Mouse (Mus musculus): ENCODE results near the gene Aff1. TPM values are rescaled to one million over a fixed set of nuclear protein-coding genes. Genes with fewer than 3 reads are reported as not detected.

Aff1 gene
- total and polyA plus RNA-seq, 3 experiments, result 16.6 to 152 (median 51.3) TPM

DNA sequence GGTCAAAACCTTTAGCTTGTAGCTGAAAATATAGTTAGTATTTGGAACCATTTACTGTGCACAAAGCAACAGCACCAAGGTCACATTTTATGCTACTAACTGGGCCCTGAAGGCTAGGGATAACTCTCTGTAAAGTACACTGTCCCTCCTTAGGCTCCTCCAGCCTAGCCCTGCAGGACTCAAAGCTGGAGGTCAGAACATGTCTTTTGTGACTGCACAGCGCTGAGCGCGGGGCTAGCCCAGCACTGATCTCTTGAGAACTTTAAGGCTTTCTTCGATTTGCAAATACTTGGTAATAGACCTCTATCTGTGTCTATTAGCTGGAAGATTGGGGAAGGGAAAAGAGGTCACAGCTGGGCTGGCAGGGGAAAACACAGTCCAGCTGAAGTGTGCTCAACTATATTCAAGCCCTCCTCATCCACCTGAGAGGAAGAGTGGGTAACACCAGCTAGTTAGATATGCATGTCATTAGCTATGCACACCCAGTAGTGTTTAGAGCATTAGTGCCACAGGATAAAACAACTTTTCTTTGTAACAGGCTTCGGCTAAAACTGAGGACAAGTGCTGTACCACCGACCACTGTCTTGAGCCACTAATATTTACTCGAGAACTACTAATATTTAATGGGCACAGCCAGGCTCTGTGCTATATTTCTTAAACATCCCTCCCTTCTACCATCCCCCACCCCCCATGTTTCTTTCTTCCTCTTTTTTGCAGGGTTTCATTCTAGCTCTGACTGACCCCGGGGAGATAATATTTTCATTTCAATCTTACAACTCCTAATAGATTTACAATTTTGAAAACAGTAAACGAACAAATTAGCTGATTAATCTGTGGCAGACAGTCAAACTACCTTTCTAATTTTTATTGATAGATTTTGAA is 33.3 kb downstream of the Aff1 start:
- Histone ChIP-seq H3K36me3 (replicated peaks) (no peaks in the 10 kb centered on the region), H3K4me1 (ENCODE audit: insufficient read depth, low read depth, low read length) (peaks cover 22% of the 10 kb centered on the region), H3K4me3 (ENCODE audit: low read depth, low read length) (no peak overlapping the region), H3K9me3 (replicated peaks) (no peaks in the 10 kb centered on the region), H3K27me3 (ENCODE audit: insufficient read depth, low read length) (peaks cover 30% of the 10 kb centered on the region)
- no peak for TF ChIP-seq CTCF (IDR thresholded peaks at IDR 0.05; ENCODE audit: low read depth, low read length)
- TF ChIP-seq GATA1 (IDR thresholded peaks at IDR 0.05; ENCODE audit: borderline replicate concordance, low read length), result no peak
- no peak for TF ChIP-seq TAL1 (conservative IDR thresholded peaks at IDR 0.05; ENCODE audit: low read depth, low read length)
- no peak for TF ChIP-seq GATA2 (IDR thresholded peaks at IDR 0.05; ENCODE audit: borderline replicate concordance, low read depth, low read length)
- no peak for TF ChIP-seq POLR2AphosphoS5 (IDR thresholded peaks at IDR 0.05; ENCODE audit: insufficient replicate concordance, low read depth, low read length)
- ATAC-seq (ENCODE audit: extremely low read depth, insufficient number of reproducible peaks, low FRiP score, poor library complexity, severe bottlenecking), result peak; percentile 60
- no peak for DNase-seq (ENCODE audit: low spot score)

DNA sequence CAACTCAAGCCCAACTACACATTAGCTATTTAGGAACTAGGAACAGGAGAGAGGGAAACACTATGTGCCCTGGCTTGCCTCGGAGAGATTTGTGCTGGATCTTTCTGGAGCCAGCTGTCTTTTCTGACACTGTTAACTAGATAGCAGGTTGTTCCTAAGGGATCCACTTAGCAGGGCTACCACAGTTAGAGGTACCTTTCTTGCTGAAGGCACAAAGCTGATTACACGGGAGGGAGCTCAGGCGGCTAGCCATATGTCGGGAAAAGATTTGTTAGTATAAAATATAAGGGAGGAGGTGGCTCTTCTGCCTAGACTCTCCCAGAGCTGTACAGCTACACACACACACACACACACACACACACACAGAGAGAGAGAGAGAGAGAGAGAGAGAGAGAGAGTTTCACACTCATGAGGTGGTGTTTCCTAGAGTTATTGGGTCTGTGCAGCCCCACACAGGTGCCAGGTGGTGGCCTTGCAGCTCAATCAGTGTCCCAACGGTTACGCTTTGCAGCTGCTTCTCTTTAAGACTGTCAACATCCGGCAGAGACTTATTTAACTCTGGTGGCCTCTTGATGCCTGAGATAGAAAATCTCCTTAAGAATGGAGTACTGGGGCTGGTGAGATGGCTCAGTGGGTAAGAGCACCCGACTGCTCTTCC is 34.2 kb downstream of the Aff1 start:
- no peak for ATAC-seq (ENCODE audit: extremely low read depth, insufficient number of reproducible peaks, low FRiP score, poor library complexity, severe bottlenecking)
- peaks cover 26% of the 10 kb centered on the region for H3K4me1 ChIP-seq (ENCODE audit: insufficient read depth, low read depth, low read length)

DNA sequence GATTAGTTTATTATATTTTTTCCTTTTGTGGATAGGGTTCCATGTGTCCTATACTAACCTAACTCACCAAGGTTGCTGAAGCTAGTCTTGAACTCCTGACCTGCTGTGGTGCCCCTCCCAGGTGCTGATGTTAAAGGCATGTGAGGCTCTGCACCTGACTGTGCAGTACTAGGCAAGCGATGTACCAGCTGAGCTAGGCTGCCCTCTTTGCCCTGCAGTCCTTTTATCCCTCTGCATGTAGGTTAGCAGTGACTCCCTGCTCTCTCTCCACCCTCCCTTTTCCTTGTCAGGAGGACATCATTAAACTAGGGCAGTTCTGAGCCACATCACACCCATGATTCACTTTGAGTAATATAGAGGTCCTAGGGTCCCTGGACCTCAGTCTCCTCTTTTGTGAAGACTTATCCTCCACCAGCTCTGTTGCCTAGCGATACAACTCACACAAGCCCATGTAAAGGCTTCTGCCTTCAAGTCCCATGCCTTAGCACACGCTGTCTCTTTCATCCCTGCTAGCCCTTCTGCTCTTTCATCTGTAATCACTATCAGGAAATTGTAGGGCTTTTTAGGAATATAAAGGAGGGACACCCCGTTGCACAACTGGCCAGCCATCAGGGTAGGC is 35.7 kb downstream of the Aff1 start:
- H3K4me1 ChIP-seq (ENCODE audit: insufficient read depth, low read depth, low read length), result peaks cover 32% of the 10 kb centered on the region
- H3K27me3 ChIP-seq (ENCODE audit: insufficient read depth, low read length), result peaks cover 28% of the 10 kb centered on the region
- no peak overlapping the region for H3K4me3 ChIP-seq (ENCODE audit: low read depth, low read length)
- no peak for DNase-seq (ENCODE audit: low spot score)
- TF ChIP-seq CTCF (IDR thresholded peaks at IDR 0.05; ENCODE audit: low read depth, low read length) (no peak), GATA1 (IDR thresholded peaks at IDR 0.05; ENCODE audit: borderline replicate concordance, low read length) (no peak), TAL1 (conservative IDR thresholded peaks at IDR 0.05; ENCODE audit: low read depth, low read length) (no peak), POLR2AphosphoS5 (IDR thresholded peaks at IDR 0.05; ENCODE audit: insufficient replicate concordance, low read depth, low read length) (no peak), GATA2 (IDR thresholded peaks at IDR 0.05; ENCODE audit: borderline replicate concordance, low read depth, low read length) (no peak)
- no peaks in the 10 kb centered on the region for H3K36me3 ChIP-seq (replicated peaks)
- no peak for ATAC-seq (ENCODE audit: extremely low read depth, insufficient number of reproducible peaks, low FRiP score, poor library complexity, severe bottlenecking)
- H3K9me3 ChIP-seq (replicated peaks), result no peaks in the 10 kb centered on the region

More for the DNA sequence above, 34.2 kb downstream of the Aff1 start:
- DNase-seq (ENCODE audit: low spot score), result no peak
- H3K27me3 ChIP-seq (ENCODE audit: insufficient read depth, low read length), result peaks cover 33% of the 10 kb centered on the region
- no peaks in the 10 kb centered on the region for H3K9me3 ChIP-seq (replicated peaks)
- H3K36me3 ChIP-seq (replicated peaks), result no peaks in the 10 kb centered on the region
- no peak overlapping the region for H3K4me3 ChIP-seq (ENCODE audit: low read depth, low read length)
- TF ChIP-seq POLR2AphosphoS5 (IDR thresholded peaks at IDR 0.05; ENCODE audit: insufficient replicate concordance, low read depth, low read length), result no peak
- no peak for TF ChIP-seq TAL1 (conservative IDR thresholded peaks at IDR 0.05; ENCODE audit: low read depth, low read length)
- no peak for TF ChIP-seq GATA1 (IDR thresholded peaks at IDR 0.05; ENCODE audit: borderline replicate concordance, low read length)
- no peak for TF ChIP-seq CTCF (IDR thresholded peaks at IDR 0.05; ENCODE audit: low read depth, low read length)
- TF ChIP-seq GATA2 (IDR thresholded peaks at IDR 0.05; ENCODE audit: borderline replicate concordance, low read depth, low read length), result no peak

DNA sequence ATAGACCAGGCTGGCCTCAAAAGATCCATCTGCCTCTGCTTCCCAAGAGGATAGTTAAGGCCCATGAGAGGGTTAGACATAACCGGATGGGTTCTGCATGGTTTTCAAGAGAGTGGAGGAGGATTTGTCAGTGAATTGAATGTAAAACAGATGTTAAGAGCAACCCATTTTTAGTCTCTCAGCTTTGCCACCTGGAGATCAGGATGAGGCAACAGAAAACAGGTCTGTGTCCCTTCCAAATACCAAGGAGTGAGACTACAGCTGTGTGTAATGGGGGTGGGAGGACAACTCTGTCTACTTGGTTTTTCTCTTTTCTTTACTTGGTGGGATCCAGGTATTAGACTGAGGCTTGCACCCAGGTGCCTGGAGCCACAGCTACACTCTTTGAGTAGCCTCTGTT is 37.1 kb downstream of the Aff1 start:
- TF ChIP-seq GATA1 (IDR thresholded peaks at IDR 0.05; ENCODE audit: borderline replicate concordance, low read length) (no peak), CTCF (IDR thresholded peaks at IDR 0.05; ENCODE audit: low read depth, low read length) (no peak), GATA2 (IDR thresholded peaks at IDR 0.05; ENCODE audit: borderline replicate concordance, low read depth, low read length) (no peak), POLR2AphosphoS5 (IDR thresholded peaks at IDR 0.05; ENCODE audit: insufficient replicate concordance, low read depth, low read length) (no peak), TAL1 (conservative IDR thresholded peaks at IDR 0.05; ENCODE audit: low read depth, low read length) (no peak)
- Histone ChIP-seq H3K4me3 (ENCODE audit: low read depth, low read length) (no peak overlapping the region), H3K4me1 (ENCODE audit: insufficient read depth, low read depth, low read length) (peaks cover 31% of the 10 kb centered on the region), H3K9me3 (replicated peaks) (no peaks in the 10 kb centered on the region), H3K27me3 (ENCODE audit: insufficient read depth, low read length) (peaks cover 24% of the 10 kb centered on the region), H3K36me3 (replicated peaks) (no peaks in the 10 kb centered on the region)
- ATAC-seq (ENCODE audit: extremely low read depth, insufficient number of reproducible peaks, low FRiP score, poor library complexity, severe bottlenecking), result no peak
- no peak for DNase-seq (ENCODE audit: low spot score)

DNA sequence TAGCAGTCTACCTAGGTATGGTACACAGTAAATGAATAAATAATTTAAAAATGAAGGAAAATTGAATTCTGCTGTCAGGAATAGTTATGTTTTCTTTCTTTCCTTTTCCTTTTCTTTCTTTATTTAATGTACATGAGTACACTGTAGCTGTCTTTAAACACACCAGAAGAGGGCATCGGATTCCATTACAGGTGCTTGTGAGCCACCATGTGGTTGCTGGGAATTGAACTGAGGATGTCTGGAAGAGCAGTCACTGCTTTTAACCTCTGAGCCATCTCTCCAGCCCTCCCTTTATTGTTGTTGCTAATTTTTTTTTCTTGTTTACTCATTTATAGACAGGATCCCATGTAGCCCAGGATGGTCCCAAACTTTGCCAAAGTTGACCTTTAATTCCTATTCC is 38.0 kb downstream of the Aff1 start:
- peaks cover 16% of the 10 kb centered on the region for H3K27me3 ChIP-seq (ENCODE audit: insufficient read depth, low read length)
- no peak for ATAC-seq (ENCODE audit: extremely low read depth, insufficient number of reproducible peaks, low FRiP score, poor library complexity, severe bottlenecking)
- no peak for TF ChIP-seq POLR2AphosphoS5 (IDR thresholded peaks at IDR 0.05; ENCODE audit: insufficient replicate concordance, low read depth, low read length)
- no peak for TF ChIP-seq GATA2 (IDR thresholded peaks at IDR 0.05; ENCODE audit: borderline replicate concordance, low read depth, low read length)
- DNase-seq (ENCODE audit: low spot score), result no peak
- no peak overlapping the region for H3K4me3 ChIP-seq (ENCODE audit: low read depth, low read length)
- H3K36me3 ChIP-seq (replicated peaks), result no peaks in the 10 kb centered on the region
- no peaks in the 10 kb centered on the region for H3K9me3 ChIP-seq (replicated peaks)
- peaks cover 39% of the 10 kb centered on the region for H3K4me1 ChIP-seq (ENCODE audit: insufficient read depth, low read depth, low read length)

DNA sequence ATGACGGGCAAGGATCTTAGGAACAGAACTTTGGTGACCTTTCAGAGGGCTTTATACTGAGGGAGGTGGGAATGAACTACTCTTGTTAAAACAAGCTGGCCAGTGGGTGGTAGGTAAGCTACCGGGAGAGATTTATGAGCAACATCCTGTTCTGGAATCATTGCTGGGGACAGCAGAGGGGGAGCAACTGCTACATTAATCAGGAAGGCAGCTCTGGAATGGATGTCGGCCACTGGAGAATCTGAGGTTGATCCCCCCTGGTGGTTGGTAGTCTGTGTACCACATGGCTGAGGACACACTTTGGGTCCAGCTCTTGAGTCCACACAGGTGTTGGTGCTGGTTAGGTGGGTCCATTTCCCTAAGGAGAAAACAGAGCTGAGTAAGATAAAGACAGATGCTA is 38.6 kb downstream of the Aff1 start:
- Histone ChIP-seq H3K4me3 (ENCODE audit: low read depth, low read length) (no peak overlapping the region), H3K9me3 (replicated peaks) (no peaks in the 10 kb centered on the region), H3K4me1 (ENCODE audit: insufficient read depth, low read depth, low read length) (peaks cover 39% of the 10 kb centered on the region), H3K27me3 (ENCODE audit: insufficient read depth, low read length) (peaks cover 13% of the 10 kb centered on the region), H3K36me3 (replicated peaks) (no peaks in the 10 kb centered on the region)
- ATAC-seq (ENCODE audit: extremely low read depth, insufficient number of reproducible peaks, low FRiP score, poor library complexity, severe bottlenecking) (no peak), DNase-seq (ENCODE audit: low spot score) (no peak)
- TF ChIP-seq CTCF (IDR thresholded peaks at IDR 0.05; ENCODE audit: low read depth, low read length) (no peak), POLR2AphosphoS5 (IDR thresholded peaks at IDR 0.05; ENCODE audit: insufficient replicate concordance, low read depth, low read length) (no peak), GATA1 (IDR thresholded peaks at IDR 0.05; ENCODE audit: borderline replicate concordance, low read length) (no peak), GATA2 (IDR thresholded peaks at IDR 0.05; ENCODE audit: borderline replicate concordance, low read depth, low read length) (no peak), TAL1 (conservative IDR thresholded peaks at IDR 0.05; ENCODE audit: low read depth, low read length) (no peak)
